Mouse (Mus musculus) gastrocnemius, postnatal 10 days (tissue): ENCODE measurements around the gene Cntnap1. TPM values are rescaled to one million over a fixed set of nuclear protein-coding genes. Genes with fewer than 3 reads are reported as not detected.

Experiments used
- DNase-seq: peaks from one replicate; pipeline ENCODE4 v3.0.0; 2021; ENCODE audit warnings: mixed read lengths
- microRNA-seq, 2 experiments: library from miRNA; unstranded; fragments of <30 nt; microRNA quantifications; one replicate each; pipeline ENCODE4 v1.2.0; 2021
- total RNA-seq, 2 experiments: library from RNA; stranded (reverse); gene quantifications; 2 replicates each; pipeline ENCODE4 v1.2.3; 2021

Gene Cntnap1
- total RNA-seq, 2 experiments from 2014 or later = 4.2 to 4.3 TPM

GRCm38 (mm10) chr11:101220853-101221252 is 50.5 kb downstream of the Cntnap1 start:
- DNase-seq = no peak

GRCm38 (mm10) chr11:101221306-101221986 is 51.1 kb downstream of the Cntnap1 start:
- DNase-seq = no peak

DNA sequence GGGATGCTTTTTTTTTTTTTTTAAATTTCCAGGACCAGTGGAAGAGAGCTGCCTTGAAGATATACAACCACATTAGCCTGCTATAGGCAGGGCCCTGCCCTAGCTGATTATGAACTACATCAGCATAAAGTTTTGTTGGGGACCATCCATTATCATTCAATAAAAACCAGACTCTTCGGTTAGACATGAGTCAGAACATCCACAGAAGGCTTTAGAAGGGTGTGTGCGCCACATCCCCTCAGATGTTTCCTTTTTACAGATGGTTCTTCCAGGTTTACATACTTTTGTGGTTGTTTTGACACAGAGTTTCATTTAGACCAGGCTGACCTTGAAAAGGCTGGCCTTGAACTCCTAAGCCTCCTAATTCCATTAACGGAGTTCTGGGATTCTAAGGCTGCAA is 54.0 kb downstream of the Cntnap1 start:
- no peak for DNase-seq

DNA sequence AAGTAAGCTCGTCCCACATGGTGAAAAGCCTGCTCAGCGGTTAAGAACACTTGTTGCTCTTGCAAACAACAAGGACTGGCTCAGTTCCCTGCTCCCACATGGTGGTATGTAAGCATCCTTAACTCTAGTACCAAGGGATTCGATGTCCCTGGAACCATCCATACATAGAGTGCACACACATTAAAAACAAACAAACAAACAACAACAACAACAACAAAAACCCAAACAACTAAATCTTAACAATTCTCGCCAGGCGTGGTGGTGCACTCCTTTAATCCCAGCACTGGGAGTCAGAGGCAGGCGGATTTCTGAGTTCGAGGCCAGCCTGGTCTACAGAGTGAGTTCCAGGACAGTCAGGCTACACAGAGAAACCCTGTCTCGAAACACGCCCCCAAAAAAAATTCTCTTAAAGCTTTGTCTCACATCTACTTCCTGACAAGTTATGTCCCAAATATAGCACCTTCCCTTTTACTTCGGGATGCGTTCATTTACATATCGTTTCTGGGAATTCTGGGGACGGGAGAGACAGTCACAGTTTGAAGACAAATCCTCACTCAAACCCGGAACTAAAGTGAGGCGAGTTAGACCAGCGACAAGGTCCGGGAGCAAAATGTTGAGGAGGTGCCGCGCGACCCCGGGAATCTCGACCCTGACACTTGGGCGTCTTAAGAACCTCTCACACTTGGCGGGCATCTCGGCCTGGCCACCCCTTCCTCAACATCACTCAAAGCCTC is 55.2 kb downstream of the Cntnap1 start:
- DNase-seq = no peak

- DNase-seq = peak; percentile 86
Measured at GRCm38 (mm10) chr11:101226065-101226701, 55.9 kb downstream of the Cntnap1 start, which contains the start of gene Ezh1. Ezh1 (minus strand) TSS chr11:101226463.

GRCm38 (mm10) chr11:101229361-101229900 is 59.1 kb downstream of the Cntnap1 start:
- peak; percentile 48 for DNase-seq

DNA sequence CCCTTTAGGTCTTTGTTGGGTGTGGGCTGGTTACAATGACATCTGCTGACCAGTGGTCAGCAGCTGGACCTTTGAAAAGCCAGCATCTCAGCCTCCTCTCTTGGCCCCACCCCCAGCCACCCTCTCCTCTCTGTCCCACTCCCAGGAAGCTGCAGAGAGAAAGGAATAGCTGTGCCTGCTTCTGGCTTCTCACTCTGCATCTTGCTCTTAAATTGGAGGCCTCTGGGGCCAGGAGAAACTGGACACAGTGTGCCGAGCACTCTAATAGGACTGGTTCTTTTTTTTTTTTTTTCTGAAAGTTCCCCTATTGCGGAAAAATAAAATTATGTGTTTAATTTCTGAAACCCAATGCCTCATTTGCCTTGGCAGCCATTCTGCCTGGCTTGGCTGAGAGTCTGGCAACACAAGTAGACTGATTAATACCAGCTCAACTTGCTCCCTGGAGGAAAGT is 59.8 kb downstream of the Cntnap1 start:
- DNase-seq = peak; percentile 50

- no peak for DNase-seq
Measured at GRCm38 (mm10) chr11:101230526-101230925, 60.2 kb downstream of the Cntnap1 start.

- DNase-seq = peak; percentile 61
Measured at GRCm38 (mm10) chr11:101230991-101231871, 60.9 kb downstream of the Cntnap1 start.

GRCm38 (mm10) chr11:101232010-101232839 is 61.9 kb downstream of the Cntnap1 start:
- no peak for DNase-seq

- no peak for DNase-seq
Measured at GRCm38 (mm10) chr11:101233240-101233639, 62.9 kb downstream of the Cntnap1 start.

GRCm38 (mm10) chr11:101234124-101234523 is 63.8 kb downstream of the Cntnap1 start:
- DNase-seq = no peak

DNA sequence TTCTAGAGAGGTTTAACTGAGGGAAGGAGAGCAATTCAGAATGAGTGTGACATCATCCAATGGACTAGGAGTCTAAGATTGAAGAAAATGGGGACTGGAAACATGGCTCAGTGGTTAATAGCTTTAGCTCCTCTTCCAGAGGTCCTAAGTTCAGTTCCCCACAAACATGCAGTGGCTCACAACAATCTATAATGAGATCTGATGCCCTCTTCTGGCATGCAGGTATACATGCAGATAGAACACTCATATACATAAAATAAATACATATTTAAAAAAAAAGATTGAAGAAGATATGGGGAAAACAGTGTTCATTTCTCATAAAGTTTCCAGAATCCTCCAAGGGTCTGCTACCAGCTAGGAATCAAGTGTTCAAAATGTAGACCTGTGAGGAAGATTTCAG is 65.1 kb downstream of the Cntnap1 start:
- DNase-seq = no peak

DNA sequence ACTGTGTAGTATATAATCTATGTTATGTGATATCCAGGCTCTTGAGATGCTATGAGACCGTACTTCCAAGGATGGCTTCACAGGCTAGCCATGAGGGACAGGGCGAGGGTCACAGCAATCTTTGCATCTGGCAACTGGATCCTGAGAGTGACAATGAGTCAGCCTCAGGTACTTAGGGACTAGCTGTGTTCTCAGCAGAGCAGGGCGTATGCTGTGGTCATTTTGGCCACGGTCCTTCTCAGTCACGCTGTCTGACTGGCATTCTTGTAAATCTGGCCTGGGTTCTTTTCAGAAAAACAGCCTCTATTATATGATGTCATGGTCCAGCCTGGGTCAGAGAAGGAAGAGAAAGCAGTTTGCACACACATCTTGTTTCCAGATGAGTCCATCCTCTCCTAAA is 66.5 kb downstream of the Cntnap1 start:
- no peak for DNase-seq

- DNase-seq = no peak
Measured at GRCm38 (mm10) chr11:101238071-101238647, 67.8 kb downstream of the Cntnap1 start.

Small RNAs within 50 kb of the gene (microRNA-seq; reads per million reads assigned to microRNA genes)
- gene Gm27626 = 0 reads per million in 2 experiments

Other genes starting within 250 kb of the Cntnap1 start
- 10 to 100 TPM; 49.1 to 56.7 TPM for gene Stat3, start 231.0 kb upstream of the Cntnap1 start, total RNA-seq
- gene Cavin1, start 199.6 kb upstream of the Cntnap1 start, total RNA-seq = 100 to 1,000 TPM; 279 to 309 TPM
- gene Atp6v0a1, start 161.1 kb upstream of the Cntnap1 start, total RNA-seq = 10 to 100 TPM; 52.9 to 59.9 TPM
- gene Naglu, start 100.5 kb upstream of the Cntnap1 start, total RNA-seq = 10 to 100 TPM in 1 of 2 experiments, 1 to 10 TPM in 1; 9.2 to 11.6 TPM
- gene Hsd17b1, start 92.1 kb upstream of the Cntnap1 start, total RNA-seq = under 1 TPM; 0.23 to 0.25 TPM
- gene Coasy, start 88.0 kb upstream of the Cntnap1 start, total RNA-seq = 10 to 100 TPM; 10.7 to 11.7 TPM
- gene Mlx, start 83.2 kb upstream of the Cntnap1 start, total RNA-seq = 10 to 100 TPM; 10.7 to 12.2 TPM
- 1 to 10 TPM; 2.8 to 4.0 TPM for gene Psmc3ip, start 75.1 kb upstream of the Cntnap1 start, total RNA-seq
- gene Retreg3, start 50.6 kb upstream of the Cntnap1 start, total RNA-seq = 10 to 100 TPM; 37.3 to 37.5 TPM
- 10 to 100 TPM; 37.4 to 39.0 TPM for gene Tubg1, start 50.6 kb upstream of the Cntnap1 start, total RNA-seq
- 1 to 10 TPM; 5.5 to 6.3 TPM for gene Tubg2, start 14.6 kb upstream of the Cntnap1 start, total RNA-seq
- gene Plekhh3, start 828 bp downstream of the Cntnap1 start, total RNA-seq = 10 to 100 TPM; 33.2 to 36.7 TPM
- not detected for gene Ccr10, start 4.9 kb downstream of the Cntnap1 start, total RNA-seq
- 10 to 100 TPM; 17.2 to 17.7 TPM for gene Ezh1, start 55.9 kb downstream of the Cntnap1 start, total RNA-seq
- 10 to 100 TPM; 70.5 to 72.8 TPM for gene Ramp2, start 75.5 kb downstream of the Cntnap1 start, total RNA-seq
- 10 to 100 TPM; 40.1 to 44.3 TPM for gene Vps25, start 83.2 kb downstream of the Cntnap1 start, total RNA-seq
- gene Wnk4, start 90.0 kb downstream of the Cntnap1 start, total RNA-seq = 1 to 10 TPM in 1 of 2 experiments, under 1 TPM in 1; 0.35 to 1.4 TPM
- under 1 TPM; 0.14 to 0.18 TPM for gene Cntd1, start 108.5 kb downstream of the Cntnap1 start, total RNA-seq
- 10 to 100 TPM; 66.3 to 74.5 TPM for gene Coa3, start 108.6 kb downstream of the Cntnap1 start, total RNA-seq
- gene Becn1, start 131.8 kb downstream of the Cntnap1 start, total RNA-seq = 10 to 100 TPM; 74.5 to 76.9 TPM
- gene Psme3, start 145.7 kb downstream of the Cntnap1 start, total RNA-seq = 10 to 100 TPM; 72.4 TPM
- 1 to 10 TPM; 1.7 to 2.3 TPM for gene Aoc2, start 154.5 kb downstream of the Cntnap1 start, total RNA-seq
- 10 to 100 TPM; 25.2 to 31.0 TPM for gene Aoc3, start 160.1 kb downstream of the Cntnap1 start, total RNA-seq
- under 1 TPM in 1 of 2 experiments, not detected in 1; 0.14 TPM for gene G6pc, start 197.0 kb downstream of the Cntnap1 start, total RNA-seq
- 10 to 100 TPM; 17.4 to 17.6 TPM for gene Aarsd1, start 247.1 kb downstream of the Cntnap1 start, total RNA-seq